ENCODE assay signal across 15 mouse cellular contexts in genomic region chr9:71456738-71457137, GRCm38 (mm10).
"Had no signal": no experiment of that assay in that cellular context is flagged by ENCODE, and none has a peak within 500 bp of the region (broad histone marks: within the 10 kb centered on the region; RNA-seq: fewer than 3 reads in every experiment).

No protein-coding gene starts in this region.

- H3K9me3 ChIP-seq: limb, embryonic 15.5 days; liver, embryonic 12.5 days; stomach, embryonic 15.5 days had no signal

- H3K4me3 ChIP-seq: limb, embryonic 15.5 days; liver, embryonic 12.5 days; midbrain, embryonic 12.5 days; neural tube, embryonic 13.5 days; stomach, embryonic 15.5 days had no signal

- ATAC-seq: intestine, embryonic 16.5 days; liver, embryonic 12.5 days; midbrain, embryonic 16.5 days had no signal

- H3K4me2 ChIP-seq: limb, embryonic 15.5 days; liver, embryonic 12.5 days; lung, embryonic 14.5 days; midbrain, embryonic 12.5 days; neural tube, embryonic 13.5 days; stomach, embryonic 15.5 days had no signal

- H3K36me3 ChIP-seq: limb, embryonic 15.5 days; liver, embryonic 12.5 days; midbrain, embryonic 12.5 days; neural tube, embryonic 13.5 days; stomach, embryonic 15.5 days had no signal

- DNase-seq: left cerebral cortex, postnatal 4 days; lung, embryonic 14.5 days; lung, postnatal 10 days; lung, postnatal 4 days; retina, postnatal 1 day; right cerebral cortex, postnatal 4 days; thymus, adult 2 months; thymus, postnatal 25 days had no signal

- H3K9ac ChIP-seq: limb, embryonic 15.5 days; liver, embryonic 12.5 days; lung, embryonic 14.5 days; midbrain, embryonic 12.5 days; neural tube, embryonic 13.5 days; stomach, embryonic 15.5 days had no signal

- H3K27ac ChIP-seq: limb, embryonic 15.5 days; liver, embryonic 12.5 days; midbrain, embryonic 12.5 days; neural tube, embryonic 13.5 days; stomach, embryonic 15.5 days had no signal

- H3K27me3 ChIP-seq: liver, embryonic 12.5 days; stomach, embryonic 15.5 days had no signal

- H3K4me1 ChIP-seq: limb, embryonic 15.5 days; midbrain, embryonic 12.5 days; neural tube, embryonic 13.5 days; stomach, embryonic 15.5 days had no signal
